Mouse (Mus musculus) 416B (cell line): ENCODE results near the gene Pdzd2.

Experiments
- DNase-seq: peaks from one replicate; pipeline ENCODE4 v3.0.0; 2011; ENCODE audit warnings: low read depth

Gene Pdzd2

DNA sequence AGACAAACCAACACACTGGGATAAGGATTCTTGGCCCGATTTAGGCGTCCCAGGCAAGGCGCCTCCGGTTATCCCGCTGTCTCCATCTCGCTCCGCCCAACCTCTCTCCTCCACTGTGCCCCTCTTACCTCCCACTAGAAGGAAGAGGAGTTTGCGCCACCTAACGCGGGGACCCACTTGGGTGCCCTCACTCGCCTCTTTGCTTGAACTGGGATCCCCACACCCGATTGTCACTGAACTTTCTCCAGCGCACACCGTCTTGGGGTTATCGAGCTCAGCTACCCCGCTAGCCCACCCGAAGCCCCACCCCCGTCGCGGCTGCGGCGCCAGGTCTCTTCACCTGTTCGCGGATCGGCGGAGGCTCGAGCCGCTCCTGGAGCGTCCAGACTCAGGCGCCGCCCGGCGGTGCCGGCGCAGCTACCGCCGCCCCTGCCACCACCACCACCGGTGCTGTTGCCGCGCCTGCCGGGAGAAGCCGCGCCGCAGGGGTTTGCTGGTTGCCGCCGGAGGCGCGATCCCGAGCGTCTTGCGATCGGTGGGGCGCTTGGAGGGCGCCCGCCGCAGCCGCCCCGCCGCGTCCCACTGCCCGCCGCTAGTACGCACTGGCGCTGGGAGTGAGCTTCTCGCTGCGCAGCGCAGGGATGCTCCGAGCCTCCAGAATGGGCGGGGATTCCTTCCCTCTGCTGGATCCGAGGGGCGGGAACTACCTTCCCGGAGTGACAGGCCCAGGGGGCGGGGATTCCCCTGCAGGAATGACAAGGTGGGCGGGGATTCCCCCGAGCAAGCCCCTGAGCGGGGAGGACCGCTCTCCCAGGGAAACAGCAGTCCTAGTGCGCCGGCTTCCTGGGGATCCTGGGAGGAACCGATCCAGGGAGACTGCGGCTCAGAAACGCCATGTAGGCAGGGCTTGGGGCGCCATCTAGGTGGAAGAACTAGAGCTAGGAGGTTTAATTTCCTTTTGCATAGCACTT, at the start of gene Pdzd2:
TSS of gene Pdzd2 (minus strand) at position 648 of the 971 bp plus-strand sequence.
- peak; percentile 91 for DNase-seq

DNA sequence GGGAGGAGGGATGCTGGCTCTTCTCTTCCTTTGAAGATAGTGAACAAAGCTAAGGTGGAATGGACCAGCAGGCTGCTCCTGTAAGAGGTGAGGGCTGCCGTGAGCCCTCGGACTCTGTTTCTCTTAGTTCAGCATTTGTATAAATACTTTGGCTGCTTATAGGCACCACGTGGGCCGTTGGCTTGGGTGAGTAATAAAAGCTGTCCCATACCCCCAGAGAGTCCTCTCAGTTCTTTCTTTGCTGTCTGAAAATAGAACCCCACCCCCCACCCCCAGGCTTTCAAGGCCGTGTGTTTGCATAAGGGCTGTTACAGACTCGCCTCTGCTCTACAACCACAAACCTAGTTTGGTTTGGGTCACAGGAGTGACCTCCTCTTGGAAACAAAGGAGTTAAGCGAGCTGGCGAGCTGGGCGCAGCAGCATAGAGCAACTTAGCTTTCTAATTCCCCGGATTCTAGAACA, 49.7 kb upstream of the Pdzd2 start:
- peak; percentile 76 for DNase-seq

DNA sequence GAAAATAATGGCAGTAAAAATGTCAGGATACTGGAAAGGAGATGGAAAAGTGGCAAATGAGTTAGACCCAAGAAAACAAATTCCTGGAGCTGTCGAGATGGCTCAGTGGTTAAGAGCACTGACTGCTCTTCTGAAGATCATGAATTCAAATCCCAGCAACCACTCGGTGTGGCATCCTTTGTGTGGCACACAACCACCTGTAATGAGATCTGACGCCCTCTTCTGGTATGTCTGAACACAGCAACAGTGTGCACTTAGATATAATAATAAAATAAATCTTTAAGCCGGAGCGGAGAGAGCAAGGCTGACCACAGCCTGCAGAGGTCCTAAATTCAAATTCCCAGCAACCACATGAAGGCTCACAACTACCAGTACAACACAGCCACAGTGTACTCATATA, 48.8 kb upstream of the Pdzd2 start:
- DNase-seq: peak; percentile 36

DNA sequence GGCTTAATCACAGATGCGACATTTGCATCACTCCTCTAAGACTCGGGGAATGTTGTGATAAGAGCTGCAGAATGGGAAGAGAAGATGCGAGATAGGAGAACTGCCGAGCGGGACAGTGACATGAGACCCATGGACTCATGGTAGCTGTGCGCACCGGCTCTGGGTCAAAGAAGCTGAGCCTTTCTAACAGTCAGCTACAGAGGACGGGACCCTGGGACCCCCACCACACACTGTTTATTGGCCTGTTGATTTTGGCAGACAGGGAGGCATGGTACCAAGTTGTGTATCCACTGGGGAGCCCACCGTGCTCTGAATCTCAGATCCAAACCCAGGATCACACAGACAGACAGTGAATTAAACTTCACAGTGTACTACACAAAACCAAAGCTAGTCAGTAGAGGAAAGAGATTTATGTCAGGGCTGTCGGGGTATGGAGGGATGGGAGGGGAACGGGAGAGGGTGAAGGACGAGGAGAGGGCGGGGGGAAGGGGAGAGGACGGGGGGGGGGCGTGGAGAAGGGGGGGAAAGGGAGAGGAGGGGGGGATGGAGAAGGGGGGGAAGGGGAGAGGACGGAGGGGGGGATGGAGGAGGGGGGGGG, 42.1 kb upstream of the Pdzd2 start:
- no peak for DNase-seq

DNA sequence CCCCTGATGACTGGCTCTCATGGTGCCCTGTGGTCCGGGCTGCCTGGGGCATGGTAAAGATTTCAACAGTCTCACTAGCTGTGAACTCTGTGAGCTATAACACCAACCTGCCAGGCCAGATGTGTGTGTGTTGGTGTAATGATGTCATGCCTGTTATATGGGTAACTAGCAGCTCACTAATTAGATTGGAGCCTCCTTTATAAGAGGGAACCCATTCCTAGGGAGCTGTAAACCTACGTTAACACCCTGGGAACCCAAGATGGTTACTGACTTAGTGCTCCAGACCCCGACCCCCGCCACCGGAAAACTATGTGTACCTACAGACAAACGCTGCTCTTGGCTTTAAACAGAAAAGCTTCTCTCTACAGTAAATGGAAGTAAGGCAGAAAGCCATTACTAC, 41.6 kb upstream of the Pdzd2 start:
- no peak for DNase-seq

DNA sequence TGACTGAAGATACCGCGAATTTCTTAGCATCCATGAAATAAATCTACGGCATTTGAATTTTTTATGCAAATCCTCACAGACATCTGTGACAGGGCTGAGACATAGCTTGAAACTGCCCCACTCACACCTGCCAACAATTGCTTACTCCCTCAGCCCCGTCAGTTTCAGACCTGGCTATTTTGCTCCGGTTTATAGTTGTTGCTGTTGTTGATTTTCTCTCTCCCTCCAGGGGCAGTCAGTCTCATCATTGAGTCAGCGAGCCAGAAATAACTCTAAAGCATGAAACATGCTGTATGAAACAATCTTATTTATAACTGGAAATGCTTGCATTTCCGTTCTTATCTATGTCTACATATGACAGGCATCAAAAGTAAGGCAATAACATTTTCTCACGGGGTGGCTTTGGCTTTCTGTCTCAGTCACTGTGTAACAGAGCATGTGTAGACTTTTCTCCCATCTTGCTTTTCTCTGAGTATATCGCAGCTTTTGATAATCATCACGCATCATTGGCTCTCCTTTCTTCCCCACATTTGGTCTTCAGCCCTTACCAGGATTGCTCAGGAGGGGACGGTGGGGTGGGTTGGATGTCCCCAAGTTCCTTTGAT, 34.5 kb upstream of the Pdzd2 start:
- DNase-seq: no peak

DNA sequence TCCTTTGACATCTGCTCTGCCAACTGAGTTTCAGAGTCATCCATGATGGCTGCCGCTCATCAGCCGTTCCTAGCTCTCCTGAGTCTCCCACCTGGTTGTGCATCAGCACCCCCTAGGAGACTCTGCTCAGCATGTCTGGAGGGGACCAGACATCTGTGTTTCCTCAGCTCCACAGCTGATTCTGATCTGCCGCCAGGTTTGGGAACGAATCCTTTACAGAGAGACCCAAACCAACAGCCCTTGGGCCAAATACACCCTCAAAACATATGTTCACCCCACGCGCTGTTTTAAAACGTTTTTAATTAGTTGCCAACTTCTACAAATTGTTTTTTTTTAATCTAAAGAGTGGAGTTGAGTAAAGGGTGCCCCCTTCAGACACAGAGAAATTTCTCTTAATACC, 31.2 kb upstream of the Pdzd2 start:
- DNase-seq: no peak

DNA sequence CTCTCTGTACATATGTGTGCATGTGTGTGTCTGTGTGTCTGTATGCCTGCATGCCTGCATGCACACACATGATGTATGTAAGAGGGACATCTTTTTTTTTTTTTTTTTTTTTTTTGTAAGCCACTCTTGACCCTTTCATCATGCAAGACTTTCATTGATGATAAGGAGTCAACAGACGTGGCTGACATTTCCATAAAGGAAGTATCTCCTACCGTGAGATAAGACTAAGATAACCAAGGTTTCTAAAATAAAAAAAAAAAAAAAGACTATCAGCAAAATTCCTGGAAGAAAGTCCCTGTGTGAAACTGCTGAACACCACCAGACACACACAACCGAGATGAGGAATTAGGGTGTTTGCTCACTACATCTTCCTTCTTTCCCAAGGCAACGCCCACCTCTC, 27.1 kb upstream of the Pdzd2 start:
- peak; percentile 11 for DNase-seq

DNA sequence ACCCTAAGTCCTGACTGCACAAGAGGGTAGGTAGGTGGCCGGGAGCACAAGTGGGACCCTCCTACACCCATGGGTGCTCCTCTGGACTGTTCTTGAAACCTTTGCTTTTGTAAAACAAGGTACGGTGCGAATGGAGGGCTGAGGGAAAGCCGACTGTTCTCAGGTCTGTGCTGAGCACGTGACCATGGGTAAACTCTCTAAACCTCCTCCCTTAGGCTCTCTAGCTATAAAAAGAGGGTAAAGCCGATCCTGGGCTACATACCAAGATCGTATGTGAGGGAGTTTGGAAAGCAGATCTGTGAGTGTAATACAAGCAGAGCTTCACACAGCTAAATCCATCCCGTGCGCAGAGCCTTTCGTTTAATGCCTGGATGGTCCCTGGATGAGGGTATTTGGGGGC, 23.4 kb upstream of the Pdzd2 start:
- DNase-seq: no peak

DNA sequence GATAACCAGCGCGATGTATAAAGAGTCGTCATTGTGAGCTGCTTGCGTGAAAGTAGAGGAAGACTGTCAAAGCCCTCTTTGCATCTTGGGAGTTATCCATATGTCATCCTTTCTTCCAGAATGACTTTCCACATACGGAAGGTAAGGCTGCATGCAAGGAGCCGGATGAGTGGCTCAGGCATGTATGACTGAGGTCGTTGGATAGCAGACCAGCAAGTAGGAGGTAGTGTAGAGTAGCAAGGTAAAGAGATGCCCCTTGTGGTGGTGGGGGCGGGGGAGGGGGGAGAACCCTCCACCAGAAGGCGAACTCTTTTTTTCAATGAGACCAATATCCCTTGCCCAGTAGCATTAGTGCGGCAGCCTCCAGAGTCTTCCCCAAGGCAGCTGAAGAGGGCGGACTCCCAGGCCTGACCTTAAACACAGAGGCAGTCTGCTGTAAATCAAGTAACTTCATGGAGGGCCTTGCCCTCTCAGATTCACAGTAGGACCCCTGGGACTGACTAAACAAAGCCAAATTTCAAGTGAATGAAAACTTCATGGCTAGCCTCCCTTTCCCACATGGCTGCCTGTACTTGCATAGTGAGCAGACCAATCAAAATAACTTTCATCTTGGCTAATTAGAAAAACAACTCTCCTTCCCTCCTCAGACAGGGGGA, 22.7 kb upstream of the Pdzd2 start:
- DNase-seq: no peak

DNA sequence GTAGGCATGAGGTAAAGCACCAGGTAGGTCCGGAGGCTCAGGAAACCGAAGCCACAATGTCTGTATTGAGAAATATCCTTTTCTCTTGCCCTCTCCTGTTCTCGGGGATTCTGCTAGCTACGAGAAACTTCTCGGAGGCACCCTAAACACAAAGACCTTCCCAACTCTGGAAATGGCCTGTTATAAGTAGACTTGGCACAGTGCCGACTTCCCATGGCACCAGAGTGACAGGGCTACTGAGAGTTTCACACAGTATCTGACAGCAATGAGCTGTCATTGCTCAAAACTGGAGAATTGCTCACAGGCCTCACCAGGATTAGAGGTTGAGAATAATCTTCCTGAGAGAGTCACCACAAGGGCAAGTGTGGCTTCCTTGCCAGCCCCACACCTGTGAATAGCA, 21.0 kb upstream of the Pdzd2 start:
- peak; percentile 18 for DNase-seq

DNA sequence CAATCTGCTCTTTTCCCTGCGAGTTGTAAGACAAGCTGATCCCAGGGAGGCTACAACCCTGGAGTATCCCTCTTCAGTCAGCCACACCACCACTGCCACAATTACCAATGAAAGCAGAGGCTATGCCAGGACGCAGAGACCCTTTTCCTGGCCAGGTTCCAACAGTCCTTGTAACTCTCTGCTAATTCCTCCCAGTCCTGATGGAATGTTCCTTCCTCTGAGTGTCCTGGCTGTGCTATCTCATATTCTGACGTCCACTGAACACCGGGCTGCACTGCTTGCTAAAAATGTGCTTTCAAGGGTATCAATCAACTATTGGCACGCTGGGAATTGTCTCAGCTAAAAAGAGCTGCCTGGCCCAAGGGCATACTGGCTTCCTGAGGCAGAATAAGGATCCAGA, 18.7 kb upstream of the Pdzd2 start:
- DNase-seq: no peak

DNA sequence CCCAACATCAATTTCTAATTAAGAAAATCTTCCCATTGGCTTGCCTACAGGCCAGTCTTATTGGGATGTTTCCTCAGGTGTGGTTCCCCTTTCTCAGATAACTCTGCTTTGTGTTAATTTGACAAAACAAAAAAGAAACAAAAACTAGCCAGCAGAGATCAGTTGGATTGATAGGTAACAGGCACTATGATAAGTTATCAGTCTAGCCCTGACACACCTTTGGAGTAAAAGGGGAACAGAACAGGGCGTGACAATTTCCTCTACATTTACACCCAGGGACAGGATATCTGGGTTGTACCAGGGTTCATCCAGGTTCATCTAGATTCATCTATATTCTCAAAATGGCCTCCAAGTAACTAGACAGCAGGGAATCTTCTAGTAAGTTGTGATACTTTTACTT, 18.0 kb upstream of the Pdzd2 start:
- no peak for DNase-seq

DNA sequence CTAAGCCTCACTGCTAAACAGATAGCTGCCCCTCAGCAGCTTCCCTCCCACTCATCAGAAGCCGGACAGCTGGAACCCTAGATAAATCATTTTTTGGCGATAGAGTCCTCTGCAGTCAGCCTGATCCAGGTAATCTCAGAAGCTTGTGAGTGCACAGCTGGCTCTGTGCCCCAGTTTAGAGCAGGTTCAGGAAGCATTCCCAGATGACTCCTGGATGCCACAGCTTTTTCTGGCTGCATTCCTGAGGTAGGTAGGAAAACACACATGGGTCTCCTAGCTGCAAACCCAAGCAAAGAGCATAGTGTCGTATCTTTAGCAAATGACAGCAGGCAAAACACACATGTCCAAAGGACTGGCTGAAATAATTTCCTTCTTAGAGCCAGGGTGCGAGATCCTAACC, 13.5 kb upstream of the Pdzd2 start:
- no peak for DNase-seq

DNA sequence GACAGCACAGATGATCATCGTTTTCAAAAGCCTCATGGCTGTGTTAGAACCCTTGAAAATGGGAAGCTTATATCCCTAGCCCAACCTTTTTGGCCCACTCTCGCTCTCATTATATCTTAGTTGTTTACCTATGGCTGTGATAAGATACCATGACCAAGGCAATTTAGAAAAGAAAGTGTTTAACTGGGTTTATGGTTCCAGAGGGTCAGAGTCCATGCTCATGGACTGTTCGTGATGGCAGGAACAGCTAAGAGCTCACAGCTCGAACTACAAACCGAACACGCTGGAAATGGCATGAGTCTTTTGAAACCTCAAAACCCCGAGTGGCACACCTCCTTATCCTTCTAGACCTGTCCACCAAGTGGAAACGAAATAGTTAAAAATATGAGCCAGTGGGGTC, 11.2 kb upstream of the Pdzd2 start:
- no peak for DNase-seq

DNA sequence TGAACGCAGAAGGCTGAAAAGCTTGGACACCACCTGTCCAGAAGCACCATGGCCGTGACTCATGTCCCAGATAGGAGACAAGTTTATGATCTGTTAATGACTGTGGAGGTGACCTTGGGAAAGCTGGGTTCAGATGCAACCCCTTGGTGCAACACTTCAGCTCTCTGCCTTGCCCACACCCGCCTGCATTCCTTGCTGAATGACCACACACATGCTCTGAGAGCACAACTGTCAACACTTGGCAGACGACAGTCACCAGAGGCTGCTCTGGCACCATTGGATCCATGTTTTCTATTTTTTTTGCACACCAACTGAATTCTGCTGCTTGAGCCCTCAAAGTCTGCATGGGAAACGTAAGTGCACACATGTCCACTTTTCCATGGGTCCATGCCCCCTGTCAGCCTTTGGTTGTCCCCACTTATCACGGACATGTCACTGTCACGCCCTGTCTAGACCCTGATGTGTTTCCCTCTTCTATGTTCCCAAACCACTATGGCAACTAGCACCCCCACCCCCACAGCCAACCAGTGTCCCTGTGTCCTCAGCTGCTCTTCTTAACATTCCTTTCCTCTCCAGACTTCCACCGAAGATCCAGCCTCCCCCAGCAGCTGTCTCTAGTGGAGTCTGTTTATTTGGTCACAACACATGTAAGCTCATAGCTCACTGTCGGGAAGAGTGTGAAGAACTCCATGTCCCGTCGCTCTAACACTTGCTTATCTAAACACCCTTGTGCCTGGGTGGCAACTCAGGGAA, 10.0 kb upstream of the Pdzd2 start:
- no peak for DNase-seq

DNA sequence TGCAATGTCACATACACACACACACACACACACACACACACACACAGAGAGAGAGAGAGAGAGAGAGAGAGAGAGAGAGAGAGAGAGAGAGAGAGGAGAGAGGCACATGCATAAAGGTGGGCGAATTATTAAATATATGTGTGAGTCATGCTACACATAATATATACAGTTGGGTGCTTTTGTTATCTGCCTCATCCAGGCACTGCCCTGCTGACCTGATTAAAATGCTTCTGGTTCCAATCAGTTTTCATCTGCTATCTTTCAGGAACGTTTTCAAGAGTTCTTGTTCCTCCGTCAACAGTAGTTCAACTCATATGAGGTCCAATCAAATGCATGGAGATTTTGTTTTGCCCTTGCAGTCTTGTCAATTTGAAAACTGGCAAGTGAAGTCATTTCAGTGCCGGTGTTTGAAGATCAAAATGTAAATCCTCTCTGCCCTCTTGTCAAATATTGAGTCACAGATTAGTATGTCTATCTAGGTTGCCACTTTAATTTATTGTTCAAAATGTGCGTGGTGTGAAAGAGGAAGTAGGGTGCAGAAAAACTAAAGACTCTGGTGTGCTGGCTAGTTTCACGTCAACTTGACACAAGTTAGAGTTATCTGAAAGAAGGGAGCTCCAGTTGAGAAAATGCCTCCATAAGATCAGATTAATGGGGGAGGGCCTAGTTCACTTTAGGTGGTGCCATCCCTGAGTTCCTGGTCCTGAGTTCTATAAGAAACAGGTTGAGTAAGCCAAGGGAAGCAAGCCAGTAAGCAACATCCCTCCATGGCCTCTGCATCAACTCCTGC, 2.6 kb upstream of the Pdzd2 start:
- DNase-seq: peak; percentile 29

DNA sequence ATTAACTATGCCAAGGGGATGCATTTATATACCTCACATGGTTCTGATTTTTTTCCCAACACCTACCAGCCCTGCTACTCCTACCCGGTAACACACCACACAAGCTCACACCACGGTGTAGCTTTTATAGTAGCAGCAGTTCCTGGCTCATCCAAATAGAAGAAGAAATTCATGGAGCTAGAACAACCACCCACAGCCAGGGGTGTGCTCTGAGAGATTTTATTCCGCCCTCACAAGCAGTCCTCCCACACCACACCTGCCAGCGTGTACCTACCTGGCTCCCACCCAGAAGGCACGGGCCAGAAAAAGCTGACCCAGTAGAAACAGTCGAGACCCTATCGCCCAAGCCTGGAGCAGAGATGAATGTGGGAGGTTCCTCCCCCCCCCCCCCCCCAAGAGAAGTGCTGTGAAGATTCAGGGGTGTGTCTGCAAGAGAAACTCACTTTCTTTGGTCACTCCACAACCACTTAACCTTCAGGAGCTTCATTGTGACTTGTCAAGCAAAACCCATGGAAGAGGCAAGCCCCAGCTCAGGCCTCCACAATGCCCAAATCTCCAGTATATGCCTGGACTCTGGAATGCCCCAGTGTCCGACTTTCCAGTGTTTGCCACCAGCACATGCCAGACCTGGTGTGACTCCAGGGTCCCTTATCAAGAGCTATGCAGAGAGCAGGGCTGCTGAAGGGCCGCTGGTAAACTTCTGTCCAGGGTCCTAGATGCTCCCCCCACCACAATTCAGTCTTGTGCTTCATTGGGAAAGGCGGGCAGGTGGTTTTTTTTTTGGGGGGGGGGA, 1.2 kb downstream of the Pdzd2 start:
- DNase-seq: no peak

DNA sequence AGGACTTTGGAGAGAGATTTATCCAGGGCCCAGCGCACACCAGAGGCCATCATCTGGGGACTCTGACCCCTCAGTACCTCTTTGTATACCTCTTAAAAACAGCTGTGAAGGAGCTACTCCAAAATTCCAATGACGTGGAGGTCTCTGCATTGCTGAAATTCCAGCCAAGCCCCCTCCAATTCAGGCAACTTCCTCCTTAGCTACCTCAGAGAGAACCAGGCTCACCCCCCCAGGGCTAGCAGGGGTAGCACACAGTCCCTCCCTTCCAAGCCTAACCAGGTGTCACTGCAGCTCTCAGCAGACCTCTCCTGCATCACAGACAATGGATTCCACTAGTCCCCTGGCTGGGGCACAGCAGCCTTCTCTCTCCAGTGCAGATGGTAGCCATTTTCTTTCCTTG, 4.5 kb downstream of the Pdzd2 start:
- no peak for DNase-seq

DNA sequence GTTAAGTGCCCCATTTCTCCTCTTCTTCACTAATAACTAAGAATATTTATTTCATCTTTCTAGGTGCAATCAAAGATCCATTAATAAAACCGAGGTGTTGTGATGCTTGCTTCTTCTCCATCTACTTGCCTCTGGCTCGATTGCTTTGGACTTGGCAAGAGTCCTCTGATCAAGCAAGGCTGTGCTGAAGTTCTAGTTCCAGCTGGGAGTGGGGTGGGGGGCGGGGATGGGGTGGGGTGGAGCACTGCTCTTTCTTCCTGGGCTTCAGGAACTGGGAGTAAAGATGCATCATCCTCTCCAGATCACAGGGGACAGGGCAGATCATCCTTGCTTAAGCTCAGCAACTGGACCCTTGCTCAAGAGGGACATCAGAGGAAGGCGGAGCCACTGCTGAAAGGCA, 5.5 kb downstream of the Pdzd2 start:
- no peak for DNase-seq
